Mouse (Mus musculus) G1E (cell line): ENCODE data around the gene Ypel4.

Experiments
- CTCF ChIP-seq: IDR thresholded peaks from 2 replicates; pipeline ENCODE4 v1.5.1; 2012; ENCODE audit warnings: low read depth, low read length, inconsistent platforms, mixed read lengths
- GATA1 ChIP-seq: IDR thresholded peaks from 2 replicates; pipeline ENCODE4 v1.6.1; 2012; ENCODE audit warnings: borderline replicate concordance, low read length, inconsistent platforms, mixed read lengths
- POLR2AphosphoS5 ChIP-seq: IDR thresholded peaks from 2 replicates; pipeline ENCODE4 v1.6.1; 2012; ENCODE audit warnings: low read depth, low read length, inconsistent platforms; ENCODE audit not compliant: insufficient replicate concordance
- TAL1 ChIP-seq: conservative IDR thresholded peaks from 2 replicates; pipeline ENCODE4 v1.6.1; 2012; ENCODE audit warnings: low read depth, low read length, inconsistent platforms, mixed read lengths

DNA sequence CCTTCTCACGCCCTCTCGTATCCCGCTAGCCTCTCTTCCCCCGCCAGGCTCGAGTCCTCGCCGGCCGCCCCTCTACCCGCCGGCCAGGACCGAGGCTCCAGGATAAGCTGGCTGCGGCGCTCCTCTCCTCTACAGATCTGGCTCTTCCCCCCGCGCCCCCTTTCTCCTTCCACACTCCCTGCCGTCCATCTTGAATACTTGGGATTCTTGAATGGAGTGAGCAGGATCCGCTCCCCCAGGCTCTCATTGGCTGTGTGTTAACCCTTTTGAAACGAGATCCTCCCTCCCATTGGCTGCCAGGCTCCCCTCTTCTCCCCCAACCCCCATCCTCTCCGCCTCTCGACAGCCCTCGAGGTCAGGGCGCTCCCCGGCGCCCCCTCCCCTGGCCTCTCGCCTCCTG lies 9.7 kb downstream of the Ypel4 start, which contains the start of gene Gm19426:
- no peak for TF ChIP-seq CTCF
- TF ChIP-seq POLR2AphosphoS5: no peak
- TF ChIP-seq GATA1: no peak
- TF ChIP-seq TAL1: no peak
